Mouse (Mus musculus): ENCODE data around the gene Tmem29.

DNA sequence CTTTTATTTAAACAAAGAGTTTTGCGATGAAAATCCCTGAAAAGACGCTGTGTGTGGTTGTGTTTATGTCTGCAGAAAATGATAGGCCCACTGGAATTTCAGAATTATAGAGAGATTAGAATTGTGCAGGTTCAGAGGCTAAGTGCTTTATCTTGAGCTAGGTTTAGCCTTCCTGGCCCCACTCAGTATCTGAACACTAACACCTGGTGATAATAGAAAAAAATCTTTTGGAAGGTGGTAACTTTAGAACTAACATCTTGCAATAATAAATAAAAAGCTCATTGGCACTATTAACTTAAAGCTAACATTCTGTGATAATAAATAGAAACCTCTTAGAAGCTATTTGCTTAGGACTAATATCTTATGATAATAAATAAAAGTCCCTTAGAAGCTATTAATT, 1.2 kb upstream of the Tmem29 start:
- no peak for TF ChIP-seq CTCF (IDR thresholded peaks at IDR 0.05; ENCODE audit: low read depth, low read length)
- no peak for TF ChIP-seq GATA2 (IDR thresholded peaks at IDR 0.05; ENCODE audit: borderline replicate concordance, low read depth, low read length)
- TF ChIP-seq GATA1 (IDR thresholded peaks at IDR 0.05; ENCODE audit: borderline replicate concordance, low read length): no peak
- no peak for TF ChIP-seq TAL1 (conservative IDR thresholded peaks at IDR 0.05; ENCODE audit: low read depth, low read length)
- no peak for TF ChIP-seq POLR2AphosphoS5 (IDR thresholded peaks at IDR 0.05; ENCODE audit: insufficient replicate concordance, low read depth, low read length)
